Mouse (Mus musculus) lung, postnatal 25 days (tissue): ENCODE measurements around the gene Dnajc7.
A peak's percentile ranks its signal among the peaks of the same experiment; 100 is the strongest.
"Not testable (repeated sequence)": the region's sequence is repeated elsewhere in the genome, so short reads cannot be mapped to it uniquely, and the experiment has no call there.

Source experiments
- DNase-seq: peaks from one replicate; pipeline ENCODE4 v3.0.0; 2022; ENCODE audit warnings: low spot score

The Dnajc7 gene

DNA sequence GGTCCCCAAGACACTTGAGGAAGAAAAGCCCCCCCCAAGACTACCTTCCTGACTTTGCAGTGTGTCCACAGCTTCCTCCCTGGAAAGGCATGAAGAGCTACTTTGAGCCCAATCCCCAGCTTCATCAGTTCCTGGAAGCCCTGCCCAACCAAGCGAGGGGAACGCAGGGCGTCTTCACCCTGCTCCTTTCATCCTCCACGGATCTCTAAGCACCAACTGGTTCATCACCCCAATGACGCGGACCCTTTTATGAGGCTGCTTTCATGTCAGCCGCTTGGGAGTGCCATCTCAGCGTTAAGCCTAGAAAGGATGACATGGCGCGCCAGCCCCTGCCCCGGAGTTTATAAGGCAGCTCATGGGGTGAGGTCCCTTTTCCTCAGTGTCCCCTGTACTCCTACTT is at the start of gene Dnajc7:
TSS of gene Dnajc7 (minus strand) at position 187 of the 400 bp plus-strand sequence.
- DNase-seq, result no peak

DNA sequence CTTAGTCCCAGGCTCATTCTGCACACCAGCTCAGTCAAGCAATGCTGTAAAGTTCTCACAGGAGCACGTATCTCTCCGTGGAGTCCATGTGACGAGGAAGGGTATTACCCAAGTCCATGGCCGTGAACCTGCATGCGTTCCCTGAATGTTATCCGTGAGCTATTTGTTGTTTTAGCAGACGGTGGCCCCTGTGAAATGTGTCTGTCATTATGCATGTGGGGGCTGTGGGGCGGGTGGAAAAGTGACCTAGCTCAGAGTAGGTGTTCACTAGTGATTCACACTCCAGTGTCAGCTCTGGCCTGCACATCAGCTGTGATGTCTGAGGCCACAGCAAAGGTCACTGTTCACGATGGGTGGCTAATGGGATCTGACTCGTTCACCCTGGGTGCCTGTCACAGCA is 39.8 kb upstream of the Dnajc7 start:
- no peak for DNase-seq

DNA sequence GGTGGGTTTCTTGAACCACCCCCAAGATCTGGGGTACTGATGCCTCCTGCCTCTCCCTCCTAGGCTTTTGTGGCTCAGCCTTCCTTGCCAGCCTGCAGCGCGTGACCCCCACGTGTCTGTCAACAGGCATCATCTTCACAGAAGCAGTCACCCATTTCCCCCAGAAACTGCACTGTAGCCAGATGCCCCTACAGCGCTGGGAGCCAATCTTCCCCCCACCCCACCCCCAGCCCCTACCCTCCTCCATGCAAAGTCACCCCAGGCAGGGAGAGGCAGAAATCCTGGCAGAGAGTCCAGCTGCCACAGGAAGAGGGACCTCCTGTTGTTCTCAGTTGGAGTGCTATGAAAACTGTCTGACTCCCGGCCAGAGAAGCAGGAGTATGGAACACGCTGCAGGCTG is 36.5 kb upstream of the Dnajc7 start:
- DNase-seq, result no peak

DNA sequence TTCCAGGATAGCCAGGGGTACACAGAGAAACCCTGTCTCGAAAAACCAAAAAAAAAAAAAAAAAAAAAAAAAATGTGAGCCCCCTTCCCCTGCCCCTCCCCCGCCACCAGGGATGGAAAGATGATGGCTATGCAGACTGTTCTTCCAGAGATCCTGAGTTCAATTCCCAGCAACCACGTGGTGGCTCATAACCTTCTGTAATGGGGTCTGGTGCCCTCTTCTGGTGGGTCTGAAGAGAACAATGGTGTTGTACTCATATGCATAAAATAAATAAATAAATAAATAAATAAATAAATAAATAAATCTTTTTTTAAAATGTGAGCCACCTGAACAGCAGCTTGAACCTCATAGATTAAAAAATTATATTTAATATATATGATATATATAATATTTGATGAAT is 35.6 kb upstream of the Dnajc7 start:
- not testable (repeated sequence) for DNase-seq

DNA sequence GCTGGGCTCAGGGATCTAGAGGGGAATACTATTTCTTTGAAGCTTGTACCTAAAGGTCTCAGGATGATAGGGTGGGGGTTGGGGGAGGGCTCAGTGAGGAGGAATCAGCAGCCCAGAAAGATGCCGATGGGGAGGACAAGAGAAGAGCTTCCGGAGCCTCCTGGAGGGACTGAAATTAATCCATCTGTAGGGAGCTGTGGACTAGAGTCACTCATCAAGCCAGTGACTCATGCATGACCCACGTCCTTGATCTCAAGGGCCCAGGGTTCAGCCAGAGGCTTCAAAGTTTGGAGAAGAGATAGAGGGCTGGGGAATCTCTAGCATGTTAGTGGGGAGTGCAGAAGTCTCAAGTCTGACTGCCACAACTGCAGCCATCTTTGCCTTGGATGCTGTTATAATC is 31.8 kb upstream of the Dnajc7 start:
- no peak for DNase-seq

DNA sequence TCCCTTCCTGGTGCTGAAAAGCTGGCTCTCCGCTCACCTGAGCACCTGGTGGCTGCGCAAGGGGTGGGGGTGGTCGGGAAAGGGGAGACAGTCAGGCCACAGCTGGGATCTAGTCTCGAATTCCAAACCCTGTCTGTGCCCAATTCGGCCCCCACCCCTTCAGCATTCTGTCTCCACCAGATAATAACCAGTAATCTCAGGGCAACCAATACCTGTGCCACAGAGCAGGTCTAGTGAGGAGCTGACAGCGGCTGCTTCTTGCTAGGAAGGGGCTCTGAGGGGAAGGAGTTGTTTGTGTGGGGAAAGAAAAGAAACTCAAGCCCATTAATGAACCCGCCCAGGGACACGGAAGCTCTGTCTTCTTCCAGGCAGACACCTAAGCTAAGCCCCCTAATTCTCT is 31.2 kb upstream of the Dnajc7 start:
- no peak for DNase-seq

DNA sequence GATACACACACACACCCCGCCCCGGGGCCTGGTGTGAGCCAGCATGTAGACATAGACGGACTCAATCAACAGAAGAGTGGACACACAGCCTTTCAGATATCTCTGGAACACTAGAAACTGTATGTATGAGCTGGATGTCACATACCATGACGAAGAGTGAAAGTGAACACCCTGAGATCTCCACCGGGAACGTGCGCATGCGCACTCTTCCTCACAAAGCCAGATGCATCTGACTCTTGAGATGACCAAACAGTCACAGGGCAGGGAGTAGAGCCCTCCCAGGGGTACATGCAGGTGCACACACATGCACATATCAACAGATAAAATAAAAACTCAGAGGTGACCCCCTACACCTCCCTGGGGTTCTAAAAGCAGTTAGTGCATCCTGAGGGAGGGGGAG is 28.4 kb upstream of the Dnajc7 start:
- DNase-seq, result no peak

DNA sequence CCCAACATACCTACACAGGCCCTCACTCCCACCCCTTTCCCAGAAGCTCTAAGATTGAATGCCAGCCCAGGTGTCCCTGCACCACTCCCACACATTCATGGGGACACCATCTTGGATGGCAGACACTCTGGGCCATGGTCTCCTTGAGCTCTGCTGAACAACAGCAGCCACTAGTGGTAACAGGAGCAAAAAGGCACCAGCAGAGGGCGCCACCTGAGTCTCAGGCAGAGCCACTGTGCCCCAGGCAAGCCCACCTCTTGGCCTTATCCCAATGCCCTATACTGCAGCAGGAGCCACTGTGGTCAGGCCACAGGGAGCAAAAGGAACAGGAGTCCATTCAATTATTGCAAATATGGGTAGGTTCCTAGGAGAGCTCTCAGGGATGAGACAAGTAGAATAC is 26.3 kb upstream of the Dnajc7 start:
- no peak for DNase-seq

DNA sequence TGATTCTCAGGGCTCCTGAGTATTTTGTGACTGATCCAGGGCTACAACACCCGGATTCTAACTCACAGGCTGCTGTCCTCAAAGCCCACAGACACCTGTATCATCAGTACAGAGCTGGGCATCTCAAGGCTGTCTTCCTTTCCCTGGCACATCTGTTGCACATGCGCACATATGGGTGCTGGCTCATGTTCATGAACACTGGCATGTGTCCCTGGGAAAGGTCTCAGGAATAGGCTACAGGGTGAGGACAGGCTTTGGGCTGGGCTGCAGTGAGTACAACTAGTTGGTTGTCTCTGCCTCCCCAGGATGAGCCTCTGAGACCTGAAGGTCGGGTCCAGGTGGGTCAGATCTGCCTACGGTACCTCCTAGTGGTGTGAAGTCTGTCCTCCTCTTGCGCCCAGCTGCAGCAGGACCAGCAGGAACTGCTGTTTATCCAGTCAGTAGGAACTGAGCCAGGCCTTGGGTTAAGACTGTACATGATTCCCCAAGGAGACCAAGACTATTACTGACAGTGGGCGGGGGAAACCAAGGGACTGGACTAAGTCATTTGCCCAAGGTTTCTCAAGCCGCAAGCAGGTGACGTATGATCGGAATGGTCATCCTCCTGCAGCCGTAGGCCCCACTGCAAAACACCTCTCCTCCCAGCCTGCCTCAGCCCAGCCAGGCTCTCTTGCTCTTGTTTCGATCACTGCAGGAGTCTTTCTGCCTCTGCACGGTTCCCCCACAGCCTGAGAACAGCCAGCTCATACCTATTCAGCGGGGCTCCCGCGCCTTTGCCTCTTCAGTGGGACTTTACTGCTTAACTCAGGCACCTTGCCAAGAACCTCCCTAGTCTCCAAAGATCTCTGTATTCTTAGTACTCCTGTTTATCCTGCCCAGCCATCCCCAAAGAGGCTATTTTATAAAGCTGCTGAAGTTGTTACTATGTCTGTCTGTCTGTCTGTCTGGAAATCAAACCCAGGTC is 23.9 kb upstream of the Dnajc7 start:
- DNase-seq, result no peak

DNA sequence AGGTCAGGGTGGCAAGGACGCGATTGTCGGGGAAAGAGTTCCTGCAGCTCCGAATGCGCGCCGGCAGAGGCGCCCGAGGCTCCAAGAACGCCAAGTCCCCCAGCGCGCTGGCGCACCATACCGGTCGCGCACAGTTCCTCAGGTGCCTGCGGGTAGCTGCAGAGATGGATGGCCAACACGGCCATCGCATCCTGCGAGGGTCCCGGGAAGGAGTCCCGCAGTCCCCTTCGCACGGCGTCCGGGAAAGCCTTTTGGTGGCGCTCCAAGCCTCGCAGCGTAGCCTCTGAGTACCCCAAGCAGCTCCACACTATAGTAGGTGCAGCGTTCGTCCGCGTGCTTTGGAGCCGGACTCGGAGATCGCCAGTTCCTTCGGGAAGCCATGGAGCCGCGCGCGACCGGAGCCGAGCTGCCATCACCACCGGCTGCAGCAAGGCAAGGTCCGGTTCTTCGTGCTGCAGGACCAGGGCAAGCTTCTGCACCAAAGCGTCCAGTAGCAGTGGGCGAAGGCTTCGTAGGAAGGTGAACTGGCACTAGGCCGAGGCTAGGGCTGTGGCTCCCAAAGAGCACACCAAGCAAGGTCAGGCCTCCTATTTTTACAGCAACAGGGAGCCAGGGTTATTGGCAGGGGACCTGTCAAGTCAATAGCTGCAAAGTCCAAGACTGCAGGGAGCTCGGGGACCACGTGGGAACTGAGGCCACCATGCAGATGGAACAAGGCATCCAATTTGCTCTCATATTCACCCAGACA is 20.4 kb upstream of the Dnajc7 start:
- DNase-seq, result no peak

DNA sequence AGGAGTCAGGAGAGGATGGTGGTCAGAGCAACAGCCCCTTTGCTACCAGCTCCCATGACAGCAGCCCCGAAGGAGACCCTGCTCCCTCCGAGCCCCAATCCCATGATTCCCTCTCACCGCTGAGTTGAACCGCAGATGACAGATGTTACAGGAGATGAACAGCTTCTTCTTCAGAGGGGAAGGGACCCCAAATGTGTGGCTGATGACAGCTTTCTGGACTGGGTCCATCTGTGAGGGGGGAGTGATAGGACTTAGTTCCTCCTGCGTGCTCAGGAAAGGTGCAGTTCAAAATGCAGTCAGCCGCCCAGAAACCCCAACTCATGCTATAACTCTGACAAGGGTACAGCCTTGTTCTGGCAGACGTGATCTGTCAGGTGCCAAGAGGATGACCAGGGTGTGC is 14.6 kb upstream of the Dnajc7 start:
- no peak for DNase-seq

DNA sequence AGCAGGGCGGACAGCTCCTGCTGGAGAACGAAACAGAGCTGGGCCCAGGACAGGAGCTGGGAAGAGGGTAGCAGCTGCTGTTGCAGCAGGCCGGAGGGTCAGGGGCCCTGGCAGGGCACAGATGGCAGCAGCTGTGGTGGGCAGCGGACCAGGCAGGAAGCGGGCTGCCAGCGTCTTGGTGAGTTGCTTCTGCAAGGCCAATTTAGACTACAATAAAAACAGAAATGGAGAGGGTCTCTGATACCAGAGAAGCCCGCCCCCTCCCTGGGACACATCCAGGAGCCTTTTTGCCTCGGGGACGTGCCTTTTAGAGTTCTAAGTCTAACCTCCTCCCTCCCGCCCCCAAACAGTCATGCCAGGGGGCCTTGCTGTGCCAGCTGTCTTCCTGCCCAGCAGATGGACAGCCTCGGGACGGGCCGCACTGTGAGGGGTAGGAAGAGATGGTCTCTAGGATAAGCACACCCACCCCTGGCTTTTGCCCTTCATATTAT is 8.9 kb upstream of the Dnajc7 start:
- no peak for DNase-seq

DNA sequence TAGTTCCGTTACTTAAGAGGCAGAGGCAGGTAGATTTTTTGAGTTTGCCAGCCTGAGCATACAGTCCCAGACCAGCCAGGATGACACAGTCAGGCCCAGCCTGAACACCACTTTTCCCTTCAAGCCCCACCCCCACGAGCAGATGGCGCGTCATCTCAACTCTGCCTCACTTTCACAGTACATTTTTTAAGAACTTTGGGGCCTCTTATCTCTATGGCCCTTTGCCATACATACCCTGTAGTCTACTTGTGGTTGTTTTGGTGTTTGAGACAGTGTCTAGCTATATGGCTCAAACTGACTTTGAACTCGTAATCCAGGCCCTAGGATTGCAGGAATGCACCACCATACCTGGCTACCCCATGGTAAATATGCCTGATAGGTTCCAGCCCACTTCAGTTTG is 8.1 kb upstream of the Dnajc7 start:
- no peak for DNase-seq

DNA sequence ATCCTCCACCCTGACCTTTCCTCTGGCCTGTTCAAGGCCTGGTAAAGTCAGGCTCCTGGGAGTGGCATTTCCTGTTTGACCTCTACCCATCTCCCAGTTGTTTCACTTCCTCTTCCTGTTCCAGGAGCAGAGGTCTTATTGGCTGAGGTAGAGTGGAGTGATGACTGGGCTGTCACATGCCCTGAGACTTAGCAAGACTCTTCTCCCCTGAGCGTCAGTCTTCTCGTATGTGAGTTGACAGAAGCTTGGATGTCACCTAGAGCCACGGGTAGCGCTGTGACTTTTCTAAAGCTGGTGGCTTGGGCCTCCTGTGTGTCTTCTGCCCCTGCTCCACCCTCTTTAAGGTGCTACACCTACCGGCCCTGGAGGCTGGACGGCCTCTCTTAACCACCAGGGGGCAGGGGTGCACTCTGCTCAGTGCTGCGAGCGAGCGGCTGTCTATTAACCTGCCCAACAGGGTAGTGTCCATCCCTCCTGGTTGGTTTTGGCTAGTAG is 6.8 kb upstream of the Dnajc7 start:
- peak; percentile 82 for DNase-seq

DNA sequence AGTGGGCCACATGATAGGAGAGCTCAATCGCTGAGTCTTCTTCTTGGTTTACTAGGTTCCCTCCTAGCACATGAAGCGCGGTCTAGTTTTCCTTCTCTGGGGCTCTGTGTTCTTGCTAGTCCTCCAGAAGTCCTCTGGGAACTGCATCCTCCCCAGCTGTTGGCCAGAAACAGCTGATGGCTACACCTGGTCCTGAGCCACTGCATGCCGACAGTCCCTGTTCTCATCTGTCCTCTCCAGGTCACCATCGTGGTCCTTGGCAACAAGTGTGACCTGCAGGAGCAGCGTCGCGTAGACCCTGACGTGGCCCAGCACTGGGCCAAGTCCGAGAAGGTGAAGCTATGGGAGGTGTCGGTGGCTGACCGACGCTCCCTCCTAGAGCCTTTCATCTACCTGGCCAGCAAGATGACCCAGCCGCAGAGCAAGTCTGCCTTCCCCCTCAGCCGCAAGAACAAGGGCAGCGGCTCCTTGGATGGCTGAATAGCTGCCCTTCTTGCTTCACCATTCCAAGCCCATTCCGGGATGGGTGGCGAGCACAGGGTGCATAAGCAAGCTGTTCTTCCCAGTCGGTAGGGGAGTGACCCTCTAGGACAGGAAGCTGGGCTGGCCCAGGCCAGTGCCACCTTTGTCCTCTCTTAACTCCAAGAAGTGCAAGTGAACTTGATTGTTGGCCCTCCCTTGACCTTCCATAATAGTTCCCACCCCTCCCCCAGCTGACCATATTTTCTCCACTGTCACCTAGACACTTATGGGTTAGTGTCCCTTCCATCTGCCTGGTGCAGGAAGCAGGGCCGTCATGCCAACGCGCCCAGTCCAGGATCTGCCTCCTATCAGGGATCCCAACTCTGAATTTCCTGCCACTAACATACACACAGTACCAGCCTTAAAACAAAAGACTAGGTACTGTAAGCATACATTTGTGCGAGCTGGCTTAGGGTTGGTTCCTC is 6.1 kb upstream of the Dnajc7 start:
- DNase-seq, result no peak

DNA sequence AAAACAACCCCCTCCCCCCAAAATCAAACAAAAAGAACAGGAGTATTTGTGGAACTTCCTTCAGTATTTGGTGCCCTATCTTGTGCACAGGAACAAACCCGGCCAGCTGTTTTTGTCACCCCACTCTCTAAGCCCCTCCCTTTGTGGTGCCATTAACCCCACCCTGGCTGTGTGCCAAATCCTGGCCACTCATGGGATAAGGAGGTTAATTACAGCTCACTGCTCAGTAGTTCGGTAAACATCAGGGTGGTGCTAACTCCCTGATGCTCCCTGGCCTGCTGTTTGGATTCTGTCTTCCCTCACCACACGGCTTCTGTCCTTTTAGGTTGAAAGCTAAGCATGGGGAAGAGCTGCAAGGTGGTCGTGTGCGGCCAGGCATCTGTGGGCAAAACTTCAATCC is 3.9 kb upstream of the Dnajc7 start:
- peak; percentile 60 for DNase-seq

DNA sequence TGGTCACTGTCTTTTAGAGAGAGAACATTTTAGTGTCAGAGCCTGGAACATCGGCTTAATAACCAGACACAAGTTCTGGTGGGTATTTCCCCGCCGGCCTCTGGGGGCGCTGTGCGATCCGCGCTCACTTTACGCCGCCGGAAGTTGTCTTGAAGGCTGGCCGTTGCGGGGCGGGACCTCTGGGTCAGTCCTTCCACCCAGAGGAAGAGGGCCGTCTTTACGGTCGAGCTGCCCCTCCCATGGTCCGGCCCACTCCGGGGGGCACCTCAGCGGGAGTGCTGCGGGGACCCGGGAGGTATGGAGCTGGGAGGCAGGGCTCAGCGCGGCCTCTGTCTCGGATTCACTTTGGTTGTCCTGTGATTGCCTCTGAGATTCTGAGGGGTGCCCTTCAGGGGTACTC is 2.7 kb upstream of the Dnajc7 start:
- peak; percentile 95 for DNase-seq

DNA sequence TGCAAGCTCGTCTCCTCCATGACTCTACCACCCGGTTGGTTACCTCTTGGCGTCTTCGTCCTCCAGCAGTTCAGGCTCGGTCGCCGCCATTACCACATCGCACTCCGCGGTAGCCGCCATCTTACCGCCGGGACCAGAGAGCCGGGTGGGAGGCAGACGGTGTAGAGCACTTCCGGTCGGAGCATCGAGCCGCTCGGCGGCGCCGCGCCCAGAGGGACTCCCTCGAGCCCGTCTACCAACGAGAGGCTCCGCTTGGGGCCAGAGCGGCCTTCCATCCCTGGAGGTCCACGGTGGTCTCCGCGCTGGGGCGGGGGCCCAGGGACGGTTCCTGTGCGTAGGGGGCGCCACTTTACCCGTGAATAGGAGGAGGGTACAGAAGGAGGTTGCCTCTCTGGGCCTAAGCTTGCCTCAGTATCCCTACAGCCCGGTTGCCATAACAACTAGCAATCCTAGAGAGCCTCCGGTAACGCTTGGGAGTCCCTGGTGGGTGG is 438 bp downstream of the Dnajc7 start:
- peak; percentile 94 for DNase-seq

DNA sequence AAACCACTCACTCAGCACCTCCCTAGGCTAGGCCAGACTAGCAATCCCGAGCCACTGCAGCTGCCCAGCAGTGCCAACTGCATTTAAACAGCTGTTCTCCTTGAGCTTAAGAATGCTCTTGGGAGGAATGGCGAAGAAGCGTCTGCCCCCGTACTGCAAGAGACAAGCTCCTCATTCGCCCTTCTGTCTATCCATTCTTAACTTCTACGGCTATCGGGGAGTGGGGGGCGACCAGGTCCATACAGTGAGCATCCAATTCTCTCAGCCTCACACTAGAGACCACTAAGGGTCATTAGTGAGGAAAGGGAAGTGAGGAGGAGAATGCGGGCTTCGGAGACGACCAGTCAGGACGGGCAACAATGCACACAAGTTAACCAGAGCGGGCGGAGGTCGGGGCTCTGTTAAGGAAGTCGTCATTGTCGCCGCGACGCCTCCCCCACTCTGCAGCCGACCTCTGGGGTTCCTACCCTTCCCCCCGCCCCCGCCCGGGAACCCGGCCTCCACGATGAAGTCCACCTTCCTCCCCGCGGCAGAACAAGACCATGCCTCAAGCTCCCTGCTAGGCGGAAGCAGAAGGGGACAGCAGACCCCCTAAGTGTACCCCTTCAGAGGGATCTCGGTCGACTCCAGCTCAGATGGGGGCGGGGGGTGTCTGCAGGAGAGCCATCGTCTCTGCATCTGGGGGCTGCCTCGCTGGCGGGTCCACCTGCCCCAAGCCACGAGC is 1.0 kb downstream of the Dnajc7 start, which contains the start of gene Nkiras2:
TSS of gene Nkiras2 (plus strand) at position 484 of the 724 bp plus-strand sequence.
- DNase-seq, result peak; percentile 64

DNA sequence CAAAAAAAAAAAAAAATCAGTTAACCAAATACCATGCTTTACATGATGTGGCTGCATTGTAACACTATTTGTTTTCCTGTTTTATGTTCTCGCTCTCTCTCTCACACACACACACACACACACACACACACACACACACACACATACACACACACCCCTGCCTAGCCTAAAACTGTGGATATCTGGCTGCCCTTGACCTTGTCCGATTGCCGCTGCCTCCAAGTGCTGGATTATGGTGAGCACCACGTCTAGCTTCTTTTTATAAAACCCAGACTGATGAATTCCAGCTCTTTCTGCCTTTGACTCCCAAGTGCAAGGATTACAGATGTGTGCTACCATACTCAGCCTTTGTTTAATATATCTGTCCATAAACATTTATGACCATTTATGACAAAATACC is 2.5 kb downstream of the Dnajc7 start:
- DNase-seq, result no peak

DNA sequence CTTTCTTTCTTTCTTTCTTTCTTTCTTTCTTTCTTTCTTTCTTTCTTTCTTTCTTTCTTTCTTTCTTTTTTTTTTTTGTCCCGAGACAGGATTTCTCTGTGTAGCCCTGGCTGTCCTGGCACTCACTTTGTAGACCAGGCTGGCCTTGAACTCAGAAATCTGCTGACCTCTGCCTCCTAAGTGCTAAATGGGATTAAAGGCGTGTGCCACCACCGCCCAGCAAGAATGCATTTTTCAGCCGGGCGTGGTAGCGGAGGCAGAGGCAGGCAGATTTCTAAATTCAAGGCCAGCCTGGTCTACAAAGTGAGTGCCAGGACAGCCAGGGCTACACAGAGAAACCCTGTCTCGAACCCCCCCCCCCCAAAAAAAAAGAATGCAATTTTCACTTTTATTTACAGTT is 3.1 kb downstream of the Dnajc7 start:
- not testable (repeated sequence) for DNase-seq
